Mouse (Mus musculus) mouse embryonic stem cell (cell line): ENCODE results near the gene Syk.

Experiments used
- in situ Hi-C, 2 experiments: fragments of 300-500 bp; cut with MboI; formaldehyde crosslinking; loops; 1 replicate in 1 of 2; 3 replicates in 1 of 2; pipeline ENCODE4 v1.14.3; 2019 to 2020; ENCODE audit warnings: low sequenced_read_pairs in 2 of 2, low pct_unique_long_range_greater_than_20kb in 1 of 2, mixed read lengths in 1 of 2; ENCODE audit not compliant: unreplicated experiment in 1 of 2

Gene Syk

DNA sequence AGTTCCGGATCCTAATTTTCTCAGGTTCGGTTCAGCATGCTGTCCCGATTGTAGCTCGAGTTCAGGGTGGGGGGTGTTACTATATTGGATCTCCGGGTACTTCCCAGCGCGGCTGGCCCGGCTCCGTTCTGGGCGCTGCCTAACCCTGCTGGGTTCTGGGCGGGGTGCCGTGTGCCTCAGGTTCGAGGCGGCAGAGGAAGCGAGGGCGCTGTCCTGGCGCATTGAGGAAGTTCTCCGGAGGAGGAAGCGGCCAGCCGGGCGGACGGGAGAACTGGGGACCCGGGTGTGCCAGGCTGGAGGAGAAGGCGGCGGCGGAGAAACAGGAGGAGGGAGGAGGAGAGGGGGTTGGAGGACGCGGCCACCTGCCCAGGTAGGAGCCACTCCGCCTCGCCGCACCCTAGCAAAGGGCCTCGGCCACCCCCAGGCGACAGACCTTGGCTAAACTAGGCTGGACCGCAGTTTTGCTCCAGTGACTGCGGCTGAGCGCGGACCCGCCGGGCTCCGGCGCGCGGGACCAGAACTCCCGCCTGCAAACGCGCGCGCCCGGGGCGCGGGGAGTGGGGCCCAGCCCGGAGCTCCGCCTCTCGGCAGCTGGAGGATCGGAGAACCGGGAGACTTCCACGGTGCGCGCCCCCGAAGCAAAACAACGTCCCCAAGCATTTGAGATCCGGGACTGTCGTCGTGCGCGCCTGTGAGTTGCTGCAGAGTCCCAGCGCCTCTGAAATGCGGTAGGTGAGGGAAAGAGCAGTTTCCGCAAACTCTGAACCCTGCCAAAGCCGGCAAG is at the start of gene Syk:
Gene Syk (plus strand): TSS at position 296 of the 784 bp plus-strand sequence.
- in situ Hi-C loops: no loop called here

DNA sequence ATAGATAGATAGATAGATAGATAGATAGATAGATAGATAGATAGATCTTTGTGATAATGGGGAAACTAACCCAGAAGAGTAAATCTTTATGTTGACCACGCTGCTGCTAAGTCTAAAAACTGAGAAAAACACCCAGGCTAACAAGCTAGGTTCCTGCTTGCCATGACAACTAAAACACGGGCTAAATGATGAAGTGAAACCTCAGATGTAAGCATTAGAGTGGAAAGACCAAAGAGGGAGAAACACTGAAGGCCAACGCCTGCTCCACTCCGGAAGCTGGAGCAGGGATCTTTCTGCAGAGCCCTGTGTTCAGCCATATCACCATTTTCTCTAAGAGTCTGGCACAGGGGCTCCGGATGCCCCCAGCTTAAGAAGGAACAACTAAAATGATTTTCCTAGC is 49.3 kb upstream of the Syk start:
- in situ Hi-C loops: loop anchor here in 1 of 2 experiments (10.0 to 25.0 kb wide), 2 partner anchors 279 to 696 kb away; partner anchors contain the start of gene Gadd45g

DNA sequence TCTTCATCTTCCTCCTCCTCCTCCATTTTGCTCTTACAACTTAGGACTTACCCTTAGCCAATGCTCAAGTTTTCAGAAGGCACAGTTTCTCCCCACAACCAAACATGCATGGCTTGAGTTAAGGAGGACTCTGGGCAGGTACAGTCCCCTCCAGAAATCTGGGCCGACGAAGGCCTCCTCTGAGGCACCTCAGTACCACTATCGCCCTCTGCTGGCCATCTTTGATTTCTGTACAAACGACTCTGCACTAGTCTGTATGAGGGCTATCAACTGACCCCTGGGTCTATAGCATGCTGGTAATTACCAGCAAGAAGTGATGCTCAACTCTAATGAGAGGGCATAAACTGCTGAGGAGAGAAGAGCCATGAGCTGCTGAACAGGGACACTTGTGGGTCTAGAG is 47.4 kb upstream of the Syk start:
- in situ Hi-C loops: loop anchor here in 1 of 2 experiments (10.0 to 25.0 kb wide), 2 partner anchors 281 to 698 kb away; partner anchors contain the start of gene Gadd45g

DNA sequence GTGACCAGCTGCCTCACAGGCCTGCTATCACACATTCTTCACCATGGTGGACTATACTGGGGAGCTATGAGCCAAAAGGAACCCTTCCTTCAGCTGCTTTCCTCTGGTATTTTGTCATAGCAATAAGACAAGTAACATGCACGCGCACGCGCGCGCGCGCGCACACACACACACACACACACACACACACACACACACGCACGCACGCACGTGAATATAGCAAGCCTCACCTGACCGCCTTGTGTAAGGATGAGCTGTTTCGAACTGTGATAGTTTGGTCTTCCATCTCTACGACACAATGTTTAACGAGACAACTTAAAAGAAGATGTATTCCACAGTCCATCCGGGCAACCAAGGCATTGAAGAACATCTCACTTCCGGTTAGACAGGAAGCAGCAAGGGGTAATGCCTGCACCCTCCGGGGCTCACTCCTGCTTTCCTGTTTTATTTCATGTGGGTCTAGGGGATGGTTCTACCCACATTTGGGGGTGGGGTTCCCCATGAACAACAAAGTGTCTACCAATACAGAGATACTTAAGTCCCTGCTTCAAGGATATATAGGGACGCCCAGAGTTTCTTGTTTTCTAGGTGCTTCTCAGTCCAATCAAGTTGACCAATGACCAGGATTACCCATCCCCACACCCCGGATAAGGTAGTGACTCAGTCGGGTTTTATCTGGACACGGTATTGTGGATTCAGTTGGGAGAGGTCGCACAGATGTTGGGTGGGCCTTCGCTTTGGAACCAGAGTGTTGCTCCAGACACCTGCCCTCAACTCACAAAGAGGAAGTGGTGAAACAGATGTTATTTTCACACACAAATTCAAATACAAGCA is 45.0 kb upstream of the Syk start:
- in situ Hi-C loops: loop anchor here in 1 of 2 experiments (10.0 to 25.0 kb wide), 2 partner anchors 283 to 701 kb away; partner anchors contain the start of gene Gadd45g

DNA sequence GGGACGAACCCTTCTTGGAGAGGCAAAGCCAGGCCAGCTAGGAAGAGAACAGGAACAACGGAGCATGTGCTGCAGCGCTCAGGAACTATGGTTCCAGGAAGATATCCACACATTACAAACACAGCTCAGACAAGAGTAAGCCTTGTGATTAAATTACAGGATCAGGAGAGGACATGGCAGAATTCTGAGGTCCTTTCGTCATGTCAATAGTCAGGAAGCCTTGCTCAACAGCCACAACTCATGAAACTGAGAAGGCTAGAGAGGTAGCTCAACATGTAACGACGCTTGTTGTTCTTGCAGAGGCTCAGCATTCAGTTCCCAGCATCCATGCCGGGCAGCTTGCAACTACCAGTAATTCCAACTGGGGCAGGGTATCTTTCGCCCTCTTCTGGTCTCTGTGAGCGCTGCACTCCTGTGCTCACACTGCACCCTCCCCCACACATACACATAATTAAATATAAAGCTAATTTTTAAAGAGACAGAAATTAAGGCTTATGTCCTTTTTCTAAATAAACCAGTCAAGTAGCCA is 44.3 kb upstream of the Syk start:
- in situ Hi-C loops: loop anchor here in 1 of 2 experiments (10.0 to 25.0 kb wide), 2 partner anchors 284 to 701 kb away; partner anchors contain the start of gene Gadd45g

DNA sequence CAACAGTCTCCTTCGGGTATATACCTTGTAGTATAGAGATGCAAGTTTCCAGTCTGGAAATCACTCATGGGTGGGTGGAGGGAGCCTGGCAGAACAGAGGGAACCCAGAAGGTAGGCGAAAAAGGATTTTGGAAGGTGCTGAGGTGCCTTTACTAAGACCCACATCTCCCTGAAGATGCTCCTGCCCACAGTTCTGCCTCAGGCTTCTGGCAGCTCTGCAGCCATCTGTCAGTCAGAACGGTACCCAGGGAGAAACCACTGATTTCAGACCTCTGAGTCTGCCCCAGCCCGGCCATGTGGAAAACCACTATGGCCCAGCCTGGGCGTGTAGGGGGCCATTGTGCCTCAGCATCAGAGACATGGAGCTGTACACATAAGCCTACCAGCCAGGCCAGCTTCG is 43.5 kb upstream of the Syk start:
- in situ Hi-C loops: loop anchor here in 1 of 2 experiments (10.0 to 25.0 kb wide), 2 partner anchors 285 to 702 kb away; partner anchors contain the start of gene Gadd45g

DNA sequence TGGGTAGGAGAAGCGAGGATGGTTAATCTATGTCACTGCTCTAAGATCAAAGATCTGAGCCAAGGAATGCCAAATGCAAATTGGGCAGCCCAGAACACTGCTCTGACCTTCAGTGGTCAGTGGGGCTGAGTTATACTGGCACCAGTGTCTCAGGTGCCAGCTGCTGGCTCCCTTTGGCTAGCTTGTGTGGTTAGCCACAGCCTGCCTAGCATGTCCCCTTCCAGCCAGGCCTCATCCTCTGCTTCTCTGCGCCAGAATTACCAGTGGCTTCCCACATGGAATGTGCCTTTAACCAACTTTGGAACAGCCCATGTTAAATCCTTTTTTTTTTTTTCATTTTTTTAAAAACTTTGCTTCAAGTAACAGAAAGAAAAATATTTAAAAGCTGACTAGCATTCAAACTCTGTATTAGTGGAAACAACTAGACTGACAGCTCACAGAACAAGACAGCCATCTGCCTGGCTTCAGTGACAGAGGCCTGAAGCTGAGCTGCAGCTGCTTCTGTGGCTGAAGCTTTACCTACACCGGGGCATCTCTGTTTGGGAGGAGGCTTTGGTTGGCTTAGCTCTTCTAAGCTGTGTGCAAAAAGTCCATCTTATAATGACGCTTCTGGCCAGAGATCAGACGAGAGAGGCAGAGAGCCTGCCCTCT is 41.5 kb upstream of the Syk start:
- in situ Hi-C loops: loop anchor here (10.0 to 25.0 kb wide), 2 partner anchors 267 to 704 kb away; partner anchors contain the start of gene Gadd45g (in 1 of the 2)

DNA sequence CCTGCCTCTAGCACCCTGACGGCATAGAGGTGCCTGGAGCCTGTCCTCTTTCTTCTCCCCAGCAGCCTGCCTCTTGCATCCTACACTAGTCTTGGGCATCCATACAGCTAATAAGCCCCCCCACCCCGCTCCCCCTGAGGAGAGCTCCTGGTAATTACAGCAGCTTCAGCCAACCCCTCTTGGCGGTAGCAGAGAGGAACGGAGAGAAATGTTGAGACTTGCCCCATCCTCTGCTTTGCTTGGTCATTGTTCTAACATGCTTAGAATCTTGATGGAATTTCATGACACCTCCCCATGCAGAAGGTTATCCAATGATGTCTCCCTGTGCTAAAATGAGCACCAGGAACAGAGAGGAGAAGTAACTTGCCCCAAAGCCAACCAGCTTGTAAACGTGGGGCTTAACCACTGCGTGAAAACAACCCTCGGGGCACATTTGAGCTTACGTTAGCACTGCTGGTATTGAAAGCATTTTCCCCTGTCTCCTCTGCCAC is 40.9 kb upstream of the Syk start:
- in situ Hi-C loops: loop anchor here (10.0 to 25.0 kb wide), 2 partner anchors 267 to 705 kb away; partner anchors contain the start of gene Gadd45g (in 1 of the 2)

DNA sequence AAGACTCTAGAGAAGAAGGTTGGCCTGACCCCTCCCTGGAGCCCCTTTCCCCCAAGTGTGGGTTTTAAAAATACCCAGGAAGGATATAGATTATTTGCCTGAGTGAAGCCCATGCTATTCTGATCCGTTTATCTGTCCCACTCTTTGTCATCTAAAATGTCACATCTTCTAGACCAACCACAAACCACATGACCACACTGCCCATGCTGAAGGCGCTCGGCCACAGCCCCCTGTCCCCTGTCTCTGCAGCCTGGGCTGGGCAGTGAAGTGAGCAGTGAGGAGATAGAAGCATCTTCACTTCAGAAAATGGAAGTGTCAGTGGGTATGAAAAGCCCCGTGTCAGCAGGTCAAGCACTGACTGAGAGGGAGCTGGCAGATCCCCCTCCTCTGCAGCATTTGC is 40.3 kb upstream of the Syk start:
- in situ Hi-C loops: loop anchor here (10.0 to 25.0 kb wide), 2 partner anchors 268 to 705 kb away; partner anchors contain the start of gene Gadd45g (in 1 of the 2)

DNA sequence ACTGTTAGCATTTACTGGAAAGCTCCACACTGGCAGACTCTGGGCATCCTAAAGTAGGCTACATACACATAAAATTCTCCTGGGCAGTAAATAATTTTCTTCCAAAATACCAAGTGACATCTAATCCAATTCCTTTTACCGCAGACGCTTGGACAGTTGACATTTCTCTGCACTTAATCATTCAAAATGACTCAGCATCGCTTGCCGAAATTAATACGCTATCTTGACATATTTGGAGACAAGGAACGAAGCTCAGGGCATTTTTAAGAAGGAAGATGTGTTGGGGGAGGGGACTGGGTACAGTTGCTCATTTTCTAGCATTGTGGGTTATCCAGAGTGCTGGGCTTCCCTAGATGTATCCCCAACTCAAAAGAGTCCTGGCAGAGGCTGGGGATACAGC is 36.7 kb upstream of the Syk start:
- in situ Hi-C loops: loop anchor here (10.0 to 25.0 kb wide), 2 partner anchors 271 to 709 kb away; partner anchors contain the start of gene Gadd45g (in 1 of the 2)

DNA sequence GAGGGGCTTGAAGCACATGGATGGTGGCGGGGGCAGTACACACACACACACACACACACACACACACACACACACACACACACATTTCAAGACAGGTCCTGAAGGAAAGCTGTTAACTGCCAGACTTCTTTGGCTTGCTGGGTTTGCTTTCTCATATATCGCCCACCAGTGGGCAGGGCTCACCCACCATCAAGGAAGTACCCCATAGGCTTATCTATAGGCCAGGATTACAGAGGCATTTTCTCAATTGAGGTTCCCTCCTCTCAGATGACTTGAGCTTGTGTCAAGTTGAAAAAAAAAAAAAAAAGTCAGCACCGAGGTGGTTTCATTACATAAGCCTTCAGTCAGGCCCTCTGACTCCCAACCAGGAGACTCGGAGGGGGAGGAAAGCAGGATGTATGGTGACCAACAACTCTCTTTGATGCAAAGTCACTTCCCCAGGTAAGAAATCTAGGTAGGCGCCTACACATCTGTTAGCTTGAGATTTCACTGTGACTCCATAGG is 32.2 kb upstream of the Syk start:
- in situ Hi-C loops: no loop called here

DNA sequence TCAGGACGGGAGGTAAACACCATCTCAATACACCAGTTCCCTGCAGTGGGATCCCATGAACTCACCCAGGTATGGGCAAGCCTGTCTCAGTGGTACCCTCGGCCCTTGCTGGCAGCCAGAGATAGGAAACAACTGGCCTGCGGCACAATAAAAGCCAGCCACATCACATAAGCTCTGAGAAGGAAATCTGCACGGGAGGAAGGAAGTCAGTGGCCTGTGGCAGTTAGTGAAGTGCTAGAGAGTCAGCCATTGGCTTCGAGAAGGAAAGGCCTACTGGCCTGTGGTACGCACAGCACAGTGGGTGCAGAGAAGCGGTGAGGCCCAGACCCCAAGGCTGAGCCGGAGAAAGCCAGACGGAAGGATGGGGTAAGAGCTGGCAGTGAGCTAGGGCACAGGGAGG is 31.7 kb upstream of the Syk start:
- in situ Hi-C loops: no loop called here

DNA sequence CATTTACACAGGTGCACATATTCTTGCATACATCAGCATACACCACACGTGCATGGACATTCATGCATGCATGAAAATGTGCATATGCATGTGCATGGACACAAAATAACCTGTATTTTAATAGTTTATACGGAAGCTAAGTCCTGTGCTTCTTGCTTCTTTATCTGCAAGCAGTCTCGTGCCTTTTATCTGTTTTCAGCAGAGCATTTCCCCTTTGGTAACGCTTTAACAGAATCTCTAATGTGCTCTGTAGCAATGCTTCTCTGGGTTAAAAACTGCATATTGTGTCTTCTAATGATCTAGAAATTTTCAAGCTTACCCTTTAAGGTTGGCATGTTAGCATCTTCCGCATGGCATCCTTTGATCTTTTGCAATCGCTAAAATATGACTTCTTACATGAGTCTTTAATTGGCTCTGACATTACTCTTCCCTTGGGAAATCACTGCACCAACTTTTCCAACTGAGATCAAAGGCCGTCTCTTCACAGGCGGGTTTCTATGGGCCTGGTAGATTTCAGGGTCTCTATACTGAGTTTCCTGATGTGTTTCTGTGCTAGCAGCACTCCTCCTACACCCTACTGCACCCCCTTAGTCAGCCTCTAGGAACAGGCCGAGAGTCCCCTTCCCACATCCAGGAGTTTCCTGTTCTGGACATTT is 30.0 kb upstream of the Syk start:
- in situ Hi-C loops: no loop called here

DNA sequence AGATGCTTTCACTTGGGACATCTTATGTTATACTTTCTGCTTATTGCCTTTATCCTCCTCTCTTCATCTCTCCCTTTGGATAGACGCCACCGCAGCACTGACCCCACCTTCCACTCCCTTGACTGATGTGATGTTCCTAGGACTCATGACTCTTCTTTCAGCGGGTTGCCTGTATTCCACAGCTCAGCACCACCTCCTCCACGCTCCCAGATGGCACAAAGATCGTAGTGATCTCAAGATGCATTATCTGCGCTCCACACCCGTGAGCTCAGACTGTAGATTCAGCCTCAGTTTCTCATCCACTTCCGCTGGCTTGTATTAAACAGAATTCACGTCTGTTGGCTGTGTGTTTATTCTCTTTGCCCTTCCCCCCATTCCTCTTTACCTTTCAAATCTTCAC is 28.3 kb upstream of the Syk start:
- in situ Hi-C loops: no loop called here

DNA sequence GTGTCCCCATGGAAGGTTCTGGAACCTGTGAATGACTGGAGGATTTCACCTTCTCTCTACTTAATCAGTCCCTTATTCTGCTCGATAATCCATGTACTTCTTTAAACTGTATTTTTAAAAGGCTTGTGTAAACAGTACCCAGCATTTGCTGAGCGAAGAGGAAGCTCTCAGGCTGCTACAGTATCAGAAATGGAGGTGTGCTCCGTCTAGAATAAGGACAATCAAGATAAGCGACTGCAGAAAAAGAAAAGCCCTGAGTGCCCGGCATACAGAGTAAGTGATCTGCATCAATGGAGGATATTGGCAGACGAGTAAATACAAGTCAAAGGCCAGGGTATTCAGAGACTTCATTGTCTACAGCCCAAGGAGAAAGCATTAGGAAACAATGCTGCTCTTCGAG is 25.6 kb upstream of the Syk start:
- in situ Hi-C loops: no loop called here

DNA sequence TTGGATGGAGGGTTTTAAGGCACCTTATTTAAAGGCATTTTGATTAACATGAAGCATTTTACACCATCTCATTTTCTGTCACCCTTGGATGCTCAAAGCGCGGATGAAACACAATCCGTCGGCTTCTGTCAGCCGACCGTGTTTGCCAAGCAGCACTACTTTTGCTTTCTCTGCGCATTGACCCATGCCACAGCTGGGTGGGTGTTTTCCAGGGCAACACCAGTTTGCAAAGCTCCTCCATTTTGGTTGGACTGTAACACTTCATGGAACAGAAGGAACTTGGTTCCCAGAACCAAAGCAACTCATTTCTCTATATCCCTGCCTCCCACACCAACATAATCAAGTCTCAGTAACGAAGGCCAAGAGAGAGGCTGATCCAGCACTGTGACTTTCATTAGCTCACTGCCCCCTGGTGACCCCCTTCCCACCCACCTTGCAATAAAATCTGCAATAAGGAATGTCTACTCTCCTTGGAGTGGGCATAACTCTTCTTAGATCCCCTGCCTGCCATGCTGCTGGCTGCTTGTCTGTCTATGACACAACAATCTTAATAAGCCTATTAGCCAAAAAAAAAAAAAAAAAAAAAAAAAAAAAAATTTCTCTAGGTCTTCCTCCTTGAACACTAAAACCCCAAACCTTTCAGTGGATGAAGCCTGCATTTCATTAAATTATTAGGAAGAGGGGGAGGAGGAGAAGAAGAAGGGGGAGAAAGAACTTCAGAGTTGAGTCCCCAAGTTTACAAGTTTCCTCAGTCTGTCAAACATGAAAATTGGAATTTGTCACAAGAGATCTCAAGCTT is 21.4 kb upstream of the Syk start:
- in situ Hi-C loops: no loop called here

DNA sequence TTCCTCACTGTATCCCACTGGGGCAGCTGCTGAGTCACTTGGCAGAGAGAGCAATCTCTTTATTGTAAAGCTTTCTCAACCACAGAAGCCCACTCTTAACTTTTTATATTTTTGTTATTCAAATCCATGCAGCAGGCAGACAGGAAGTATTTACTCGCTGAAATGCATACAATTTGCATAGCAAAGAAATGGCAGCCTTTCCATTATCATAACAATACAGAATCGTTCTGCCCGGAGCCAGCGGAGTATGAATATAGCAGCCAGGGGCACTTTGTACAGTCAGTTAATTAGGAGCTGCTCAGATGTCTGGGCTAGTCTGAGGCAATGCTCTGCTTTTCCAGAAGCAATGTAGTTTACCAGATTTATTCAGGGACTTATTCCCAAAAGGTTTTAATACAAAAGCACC is 20.8 kb upstream of the Syk start:
- in situ Hi-C loops: no loop called here
